Mouse (Mus musculus) cerebellum, postnatal 10 days (tissue): ENCODE data around the gene Atox1.
"Not testable (repeated sequence)": the region's sequence is repeated elsewhere in the genome, so short reads cannot be mapped to it uniquely, and the experiment has no call there.

Experiments
- DNase-seq, 2 experiments: peaks; one replicate each; pipeline ENCODE4 v3.0.0; 2021; ENCODE audit warnings: mixed read lengths in 2 of 2

Atox1 gene

GRCm38 (mm10) chr11:55450311-55450710 is 10.7 kb downstream of the Atox1 start:
- no peak for DNase-seq

- DNase-seq: no peak
These were observed 11.5 kb downstream of the Atox1 start for GRCm38 (mm10) chr11:55449531-55449930.

- DNase-seq: peak; percentile 90
These were observed 14.5 kb downstream of the Atox1 start for GRCm38 (mm10) chr11:55446579-55446978.

- DNase-seq: peak; percentile 73 to 94
These were observed 16.3 kb downstream of the Atox1 start for GRCm38 (mm10) chr11:55444772-55445171.

GRCm38 (mm10) chr11:55439718-55440117 is 21.3 kb downstream of the Atox1 start:
- DNase-seq: no peak

- peak; percentile 54 to 71 for DNase-seq
These were observed 23.0 kb downstream of the Atox1 start for GRCm38 (mm10) chr11:55438031-55438430.

GRCm38 (mm10) chr11:55436089-55436488 is 24.9 kb downstream of the Atox1 start:
- DNase-seq: no peak

GRCm38 (mm10) chr11:55432981-55433380 is 28.1 kb downstream of the Atox1 start:
- DNase-seq: no peak

- no peak for DNase-seq
These were observed 31.1 kb downstream of the Atox1 start for GRCm38 (mm10) chr11:55429973-55430372.

GRCm38 (mm10) chr11:55428186-55429012 is 32.6 kb downstream of the Atox1 start:
- DNase-seq: peak; percentile 98 to 99

- peak; percentile 39 to 45 for DNase-seq
These were observed 36.2 kb downstream of the Atox1 start for GRCm38 (mm10) chr11:55424746-55425360.

- peak; percentile 89 to 91 for DNase-seq
These were observed 37.3 kb downstream of the Atox1 start for GRCm38 (mm10) chr11:55423756-55424155.

- no peak for DNase-seq
These were observed 38.1 kb downstream of the Atox1 start, which contains the start of gene Sparc for GRCm38 (mm10) chr11:55422978-55423377. Sparc (minus strand) TSS chr11:55423183.

- DNase-seq: peak; percentile 57 to 58
These were observed 41.2 kb downstream of the Atox1 start for GRCm38 (mm10) chr11:55419678-55420307.

GRCm38 (mm10) chr11:55419296-55419677 is 41.8 kb downstream of the Atox1 start:
- peak; percentile 83 to 84 for DNase-seq

GRCm38 (mm10) chr11:55418704-55419061 is 42.4 kb downstream of the Atox1 start:
- no peak for DNase-seq

GRCm38 (mm10) chr11:55417898-55418703 is 42.9 kb downstream of the Atox1 start:
- peak; percentile 31 to 42 for DNase-seq

GRCm38 (mm10) chr11:55416609-55417265 is 44.3 kb downstream of the Atox1 start:
- no peak for DNase-seq

GRCm38 (mm10) chr11:55415731-55416130 is 45.3 kb downstream of the Atox1 start:
- not testable (repeated sequence) for DNase-seq

GRCm38 (mm10) chr11:55415036-55415704 is 45.9 kb downstream of the Atox1 start:
- DNase-seq: no peak

GRCm38 (mm10) chr11:55414314-55414713 is 46.7 kb downstream of the Atox1 start:
- no peak for DNase-seq

- DNase-seq: no peak
These were observed 47.6 kb downstream of the Atox1 start for GRCm38 (mm10) chr11:55413416-55413796.
